Mouse (Mus musculus) cerebellum, adult 2 months (tissue): ENCODE measurements at regions not wholly inside any gene's neighbourhood (a gene's known extent, or its start where the extent isn't known, plus 50 kb on each side); places are given as distances from the start of the nearest gene placed in this dataset.

Experiments used
- DNase-seq, 2 experiments: peaks; one replicate each; pipeline ENCODE4 v3.0.0; 2021
- H3K27ac ChIP-seq: fragments of 200-500 bp; 2 replicates; pipeline ENCODE4 v1.5.1; 2012; ENCODE audit warnings: low read length, control low read depth, inconsistent platforms; ENCODE audit not compliant: insufficient read depth
- H3K27me3 ChIP-seq: fragments of 200-500 bp; 2 replicates; pipeline ENCODE4 v1.6.1; 2012; ENCODE audit warnings: inconsistent platforms, mild to moderate bottlenecking, low read length, moderate library complexity; ENCODE audit not compliant: control insufficient read depth, insufficient read depth
- H3K4me1 ChIP-seq: fragments of 200-500 bp; 2 replicates; pipeline ENCODE4 v1.6.1; 2011; ENCODE audit warnings: low read length; ENCODE audit not compliant: control insufficient read depth, insufficient read depth
- H3K4me3 ChIP-seq: fragments of 200-500 bp; replicated peaks from 2 replicates; pipeline ENCODE3; 2011; ENCODE audit warnings: mild to moderate bottlenecking, low read depth, low read length, control low read depth; ENCODE audit not compliant: insufficient read depth
- CTCF ChIP-seq: fragments of 200-500 bp; IDR thresholded peaks from 2 replicates; pipeline ENCODE4 v1.5.1; 2011; ENCODE audit warnings: low read depth, mild to moderate bottlenecking, control low read depth, low read length, moderate library complexity, borderline replicate concordance; ENCODE audit not compliant: insufficient read depth
- POLR2A ChIP-seq: fragments of 200-500 bp; IDR thresholded peaks from 2 replicates; pipeline ENCODE4 v1.6.1; 2011; ENCODE audit warnings: low read length, control low read depth, borderline replicate concordance; ENCODE audit not compliant: insufficient read depth
- WGBS: fragments of 180-500 bp; shearing (Covaris S2); methylation state at CpG from one replicate; pipeline ENCODE4 v1.1.7; 2018; 5-methylcytosine and 5-hydroxymethylcytosine counted together

- no peak overlapping the region for H3K4me3 ChIP-seq
- H3K27me3 ChIP-seq = no peaks in the 10 kb centered on the region
- 58% methylated on average over 7 of the region's 7 CpGs for WGBS
- no peak for TF ChIP-seq POLR2A
- no peak for TF ChIP-seq CTCF
- DNase-seq = no peak
- H3K27ac ChIP-seq = no peak overlapping the region
- H3K4me1 ChIP-seq = no peaks in the 10 kb centered on the region; the same call in 1 of the 2 replicates
These were observed 103.6 kb downstream of the Hhipl2 start for GRCm38 (mm10) chr1:183521569-183521968.

GRCm38 (mm10) chr1:183533386-183533785 lies 115.4 kb downstream of the Hhipl2 start:
- H3K27ac ChIP-seq = no peak overlapping the region
- H3K27me3 ChIP-seq = no peaks in the 10 kb centered on the region
- no peak overlapping the region for H3K4me3 ChIP-seq
- TF ChIP-seq POLR2A (no peak), CTCF (no peak)
- no peak for DNase-seq
- H3K4me1 ChIP-seq = no peaks in the 10 kb centered on the region
- WGBS = 71% methylated on average over 11 of the region's 11 CpGs

- Histone ChIP-seq H3K4me3 (no peak overlapping the region), H3K27ac (no peak overlapping the region), H3K27me3 (no peaks in the 10 kb centered on the region), H3K4me1 (no peaks in the 10 kb centered on the region)
- 89% methylated on average over 7 of the region's 7 CpGs for WGBS
- DNase-seq = no peak
- TF ChIP-seq CTCF (no peak), POLR2A (no peak)
These were observed 130.9 kb downstream of the Hhipl2 start for GRCm38 (mm10) chr1:183548752-183549387.

- Histone ChIP-seq H3K27me3 (no peaks in the 10 kb centered on the region), H3K4me1 (no peaks in the 10 kb centered on the region), H3K27ac (no peak overlapping the region), H3K4me3 (no peak overlapping the region)
- 91% methylated on average over 4 of the region's 4 CpGs for WGBS
- TF ChIP-seq CTCF = no peak
- no peak for TF ChIP-seq POLR2A
- DNase-seq = no peak
These were observed 134.6 kb downstream of the Hhipl2 start for GRCm38 (mm10) chr1:183552617-183553016.

GRCm38 (mm10) chr1:183553219-183553618 lies 135.2 kb downstream of the Hhipl2 start:
- Histone ChIP-seq H3K4me3 (no peak overlapping the region), H3K27me3 (no peaks in the 10 kb centered on the region), H3K4me1 (no peaks in the 10 kb centered on the region), H3K27ac (no peak overlapping the region)
- DNase-seq = no peak
- TF ChIP-seq CTCF (no peak), POLR2A (no peak)
- 86% methylated on average over 8 of the region's 8 CpGs for WGBS

GRCm38 (mm10) chr1:183562853-183563252 lies 144.8 kb downstream of the Hhipl2 start:
- Histone ChIP-seq H3K4me3 (no peak overlapping the region), H3K27ac (no peak overlapping the region), H3K4me1 (no peaks in the 10 kb centered on the region), H3K27me3 (no peaks in the 10 kb centered on the region)
- WGBS = 56% methylated on average over 3 of the region's 3 CpGs
- TF ChIP-seq CTCF (no peak), POLR2A (no peak)
- DNase-seq = no peak

GRCm38 (mm10) chr1:183573621-183574585 lies 155.9 kb downstream of the Hhipl2 start:
- Histone ChIP-seq H3K27me3 (no peaks in the 10 kb centered on the region), H3K4me3 (no peak overlapping the region), H3K4me1 (no peaks in the 10 kb centered on the region), H3K27ac (no peak overlapping the region)
- DNase-seq = no peak
- TF ChIP-seq CTCF (no peak), POLR2A (no peak)
- 64% methylated on average over 10 of the region's 10 CpGs for WGBS

GRCm38 (mm10) chr1:183584861-183585260 lies 166.8 kb downstream of the Hhipl2 start:
- WGBS = 63% methylated on average over 6 of the region's 6 CpGs
- TF ChIP-seq CTCF = no peak
- TF ChIP-seq POLR2A = no peak

More at GRCm38 (mm10) chr1:183584861-183585260, 166.8 kb downstream of the Hhipl2 start:
- Histone ChIP-seq H3K27me3 (no peaks in the 10 kb centered on the region), H3K27ac (no peak overlapping the region), H3K4me1 (no peaks in the 10 kb centered on the region), H3K4me3 (no peak overlapping the region)
- peak in 1 of 2 experiments; percentile 2 for DNase-seq
